Mouse (Mus musculus) limb, embryonic 14.5 days (tissue): ENCODE data around the gene Thsd4. TPM values are rescaled to one million over a fixed set of nuclear protein-coding genes. Genes with fewer than 3 reads are reported as not detected.
A peak's percentile ranks its signal among the peaks of the same experiment; 100 is the strongest.

Experiments
- ATAC-seq: fragments of 200-750 bp; cut with Nextera tagmentation; 2 replicates; pipeline ENCODE4 v1.8.0; 2017; ENCODE audit warnings: low read depth, moderate number of reproducible peaks, moderate TSS enrichment; ENCODE audit not compliant: low FRiP score
- DNase-seq: peaks from one replicate; pipeline ENCODE4 v3.0.0-alpha.2; 2015; ENCODE audit warnings: low spot score
- H3K27ac ChIP-seq: fragments of 300-500 bp; sonication (generic); replicated peaks from 2 replicates; pipeline ENCODE4 v1.5.1; 2014; ENCODE audit warnings: low read depth, mild to moderate bottlenecking, low read length, moderate library complexity, mixed read lengths
- H3K27me3 ChIP-seq: fragments of 300-500 bp; sonication (generic); 2 replicates; pipeline ENCODE4 v1.6.1; 2014; ENCODE audit warnings: low read length, mixed read lengths; ENCODE audit not compliant: control insufficient read depth, insufficient read depth
- H3K36me3 ChIP-seq: fragments of 300-500 bp; sonication (generic); 2 replicates; pipeline ENCODE4 v1.6.1; 2014; ENCODE audit warnings: mild to moderate bottlenecking, low read length, moderate library complexity, mixed read lengths; ENCODE audit not compliant: control insufficient read depth, insufficient read depth
- H3K4me1 ChIP-seq: fragments of 300-500 bp; sonication (generic); 2 replicates; pipeline ENCODE4 v1.6.1; 2014; ENCODE audit warnings: antibody characterized with exemption, low read length, mixed read lengths; ENCODE audit not compliant: control insufficient read depth, insufficient read depth
- H3K4me2 ChIP-seq: fragments of 300-500 bp; sonication (generic); replicated peaks from 2 replicates; pipeline ENCODE4 v1.6.1; 2014; ENCODE audit warnings: low read depth, mild to moderate bottlenecking, low read length, moderate library complexity; ENCODE audit not compliant: severe bottlenecking
- H3K4me3 ChIP-seq: fragments of 300-500 bp; sonication (generic); replicated peaks from 2 replicates; pipeline ENCODE4 v1.5.1; 2014; ENCODE audit warnings: low read length
- H3K9ac ChIP-seq: fragments of 300-500 bp; sonication (generic); 2 replicates; pipeline ENCODE4 v1.6.1; 2014; ENCODE audit warnings: mild to moderate bottlenecking, low read depth, low read length, moderate library complexity; ENCODE audit not compliant: severe bottlenecking
- H3K9me3 ChIP-seq: fragments of 300-500 bp; sonication (generic); 2 replicates; pipeline ENCODE4 v1.6.1; 2016; ENCODE audit warnings: low read length; ENCODE audit not compliant: control insufficient read depth
- POLR2A ChIP-seq: fragments of 200-500 bp; IDR thresholded peaks from 2 replicates; pipeline ENCODE4 v1.8.0; 2012; ENCODE audit warnings: inconsistent platforms, mild to moderate bottlenecking, moderate library complexity, borderline replicate concordance; ENCODE audit not compliant: insufficient read depth, insufficient read length; ENCODE audit errors: extremely low read depth
- WGBS: fragments of 180-500 bp; shearing (Covaris S2); extraction: QIAGEN DNeasy Blood & Tissue Kit; methylation state at CpG from one replicate; pipeline ENCODE4 v1.1.7; 2014; 5-methylcytosine and 5-hydroxymethylcytosine counted together
- polyA plus RNA-seq, 2 experiments: library from polyadenylated mRNA; depleted of rRNA in 1 of 2; stranded (reverse) in 1 of 2; unstranded in 1 of 2; fragments of >200 nt; fragmentation: Nextera tagmentation in 1 of 2; extraction: Ambion mirVana in 1 of 2; gene quantifications; 2 replicates each; pipeline versions ENCODE4 v1.2.1 to v1.2.3; 2012 to 2014

The Thsd4 gene
- polyA plus RNA-seq, 2 experiments = 30.8 to 31.2 TPM

GRCm38 (mm10) chr9:60166990-60167389 lies 354.9 kb downstream of the Thsd4 start:
- Histone ChIP-seq H3K36me3 (no peaks in the 10 kb centered on the region), H3K4me3 (no peak overlapping the region), H3K27ac (no peak overlapping the region), H3K9ac (no peak overlapping the region), H3K4me1 (no peaks in the 10 kb centered on the region), H3K27me3 (no peaks in the 10 kb centered on the region), H3K4me2 (no peak overlapping the region), H3K9me3 (no peaks in the 10 kb centered on the region)
- TF ChIP-seq POLR2A = no peak
- WGBS = 67% methylated on average over 4 of the region's 4 CpGs
- DNase-seq (no peak), ATAC-seq (no peak)

- ATAC-seq = no peak
- H3K27ac ChIP-seq = no peak overlapping the region
- H3K27me3 ChIP-seq = no peaks in the 10 kb centered on the region
- H3K36me3 ChIP-seq = no peaks in the 10 kb centered on the region
- peaks cover 13% of the 10 kb centered on the region; the same call in 1 of the 2 replicates for H3K4me1 ChIP-seq
- H3K9me3 ChIP-seq = no peaks in the 10 kb centered on the region
- no peak overlapping the region for H3K9ac ChIP-seq
- peak; percentile 43 for DNase-seq
- no peak for TF ChIP-seq POLR2A
- H3K4me3 ChIP-seq = no peak overlapping the region
- no peak overlapping the region for H3K4me2 ChIP-seq
- 6% methylated on average over 5 of the region's 5 CpGs for WGBS
These were observed 361.0 kb downstream of the Thsd4 start for GRCm38 (mm10) chr9:60160855-60161254.

- no peak for TF ChIP-seq POLR2A
- DNase-seq = no peak
- Histone ChIP-seq H3K4me1 (peaks cover 13% of the 10 kb centered on the region; the same call in 1 of the 2 replicates), H3K4me3 (no peak overlapping the region), H3K9ac (no peak overlapping the region), H3K4me2 (no peak overlapping the region), H3K27me3 (no peaks in the 10 kb centered on the region), H3K36me3 (no peaks in the 10 kb centered on the region), H3K27ac (no peak overlapping the region; the same call in 1 of the 2 replicates), H3K9me3 (no peaks in the 10 kb centered on the region)
- no peak for ATAC-seq
- WGBS = 82% methylated on average over 7 of the region's 7 CpGs
These were observed 361.7 kb downstream of the Thsd4 start for GRCm38 (mm10) chr9:60160194-60160593.

GRCm38 (mm10) chr9:60152990-60153389 lies 368.9 kb downstream of the Thsd4 start:
- 63% methylated on average over 1 of the region's 1 CpGs for WGBS
- Histone ChIP-seq H3K4me2 (no peak overlapping the region), H3K36me3 (no peaks in the 10 kb centered on the region), H3K27me3 (no peaks in the 10 kb centered on the region), H3K4me3 (no peak overlapping the region), H3K27ac (no peak overlapping the region), H3K9ac (no peak overlapping the region), H3K4me1 (no peaks in the 10 kb centered on the region), H3K9me3 (no peaks in the 10 kb centered on the region)
- TF ChIP-seq POLR2A = no peak
- ATAC-seq (no peak), DNase-seq (no peak)

GRCm38 (mm10) chr9:60151897-60152627 lies 369.8 kb downstream of the Thsd4 start:
- Histone ChIP-seq H3K4me3 (no peak overlapping the region), H3K27ac (no peak overlapping the region), H3K36me3 (no peaks in the 10 kb centered on the region), H3K9ac (no peak overlapping the region), H3K4me2 (no peak overlapping the region), H3K9me3 (no peaks in the 10 kb centered on the region), H3K4me1 (no peaks in the 10 kb centered on the region), H3K27me3 (no peaks in the 10 kb centered on the region)
- WGBS = 89% methylated on average over 11 of the region's 11 CpGs
- DNase-seq = no peak
- no peak for ATAC-seq
- TF ChIP-seq POLR2A = no peak

GRCm38 (mm10) chr9:60150511-60150910 lies 371.3 kb downstream of the Thsd4 start:
- 82% methylated on average over 1 of the region's 1 CpGs for WGBS
- H3K4me3 ChIP-seq = no peak overlapping the region
- no peaks in the 10 kb centered on the region for H3K36me3 ChIP-seq
- TF ChIP-seq POLR2A = no peak
- ATAC-seq (no peak), DNase-seq (no peak)
- H3K4me1 ChIP-seq = no peaks in the 10 kb centered on the region
- H3K9ac ChIP-seq = no peak overlapping the region
- H3K4me2 ChIP-seq = no peak overlapping the region
- no peaks in the 10 kb centered on the region for H3K27me3 ChIP-seq
- no peaks in the 10 kb centered on the region for H3K9me3 ChIP-seq
- no peak overlapping the region for H3K27ac ChIP-seq
